Mouse (Mus musculus): ENCODE measurements around the gene Ramac. TPM values are rescaled to one million over a fixed set of nuclear protein-coding genes. Genes with fewer than 3 reads are reported as not detected.
A peak's percentile ranks its signal among the peaks of the same experiment; 100 is the strongest.

Gene Ramac
- 10 to 100 TPM; 31.5 to 35.9 TPM for total RNA-seq (2021)
- long read RNA-seq, experiment 1, transcript Ramac-201 (3 exons, 1,452 nt) = major isoform, 69 of 74 reads
- long read RNA-seq, experiment 1, partial matches to known transcripts = 4 of 74 reads
- long read RNA-seq, experiment 1, other reads (novel, unspliced or antisense) = 1 of 74 reads
- long read RNA-seq, experiment 2, transcript Ramac-201 (3 exons, 1,452 nt) = major isoform, 57 of 60 reads
- long read RNA-seq, experiment 2, partial matches to known transcripts = 0 of 60 reads
- long read RNA-seq, experiment 2, other reads (novel, unspliced or antisense) = 3 of 60 reads

- peak; percentile 76 to 91 for DNase-seq (ENCODE audit: low spot score in 2 of 2)
These were observed at the start of gene Ramac for GRCm38 (mm10) chr7:81762180-81763109. Gene Ramac, plus strand, starts transcription at chr7:81762925.

GRCm38 (mm10) chr7:81718657-81719056 lies 44.1 kb upstream of the Ramac start:
- DNase-seq (ENCODE audit: low spot score in 2 of 2) = no peak

- no peak for DNase-seq (ENCODE audit: low spot score in 2 of 2)
These were observed 43.5 kb upstream of the Ramac start for GRCm38 (mm10) chr7:81719216-81719661.

GRCm38 (mm10) chr7:81721271-81721670 lies 41.5 kb upstream of the Ramac start:
- DNase-seq (ENCODE audit: low spot score in 2 of 2) = no peak

GRCm38 (mm10) chr7:81723851-81724250 lies 38.9 kb upstream of the Ramac start:
- DNase-seq (ENCODE audit: low spot score in 2 of 2) = no peak

GRCm38 (mm10) chr7:81725986-81726727 lies 36.6 kb upstream of the Ramac start:
- no peak for DNase-seq (ENCODE audit: low spot score in 2 of 2)

- DNase-seq (ENCODE audit: low spot score in 2 of 2) = no peak
These were observed 36.1 kb upstream of the Ramac start for GRCm38 (mm10) chr7:81726728-81727005.

- no peak for DNase-seq (ENCODE audit: low spot score in 2 of 2)
These were observed 35.0 kb upstream of the Ramac start for GRCm38 (mm10) chr7:81727716-81728115.

- DNase-seq (ENCODE audit: low spot score in 2 of 2) = no peak
These were observed 32.9 kb upstream of the Ramac start for GRCm38 (mm10) chr7:81729787-81730186.

GRCm38 (mm10) chr7:81731181-81731651 lies 31.5 kb upstream of the Ramac start:
- DNase-seq (ENCODE audit: low spot score in 2 of 2) = no peak

GRCm38 (mm10) chr7:81732183-81733089 lies 30.3 kb upstream of the Ramac start:
- no peak for DNase-seq (ENCODE audit: low spot score in 2 of 2)

GRCm38 (mm10) chr7:81735300-81736048 lies 27.3 kb upstream of the Ramac start:
- no peak for DNase-seq (ENCODE audit: low spot score in 2 of 2)

GRCm38 (mm10) chr7:81738720-81739385 lies 23.9 kb upstream of the Ramac start:
- DNase-seq (ENCODE audit: low spot score in 2 of 2) = no peak

- DNase-seq (ENCODE audit: low spot score in 2 of 2) = no peak
These were observed 22.7 kb upstream of the Ramac start for GRCm38 (mm10) chr7:81740010-81740409.

GRCm38 (mm10) chr7:81744145-81744544 lies 18.6 kb upstream of the Ramac start:
- DNase-seq (ENCODE audit: low spot score in 2 of 2) = no peak

GRCm38 (mm10) chr7:81747956-81748355 lies 14.8 kb upstream of the Ramac start:
- no peak for DNase-seq (ENCODE audit: low spot score in 2 of 2)

GRCm38 (mm10) chr7:81763110-81763845 lies 553 bp downstream of the Ramac start:
- peak in 1 of 2 experiments; percentile 19 for DNase-seq (ENCODE audit: low spot score in 2 of 2)

GRCm38 (mm10) chr7:81772786-81773539 lies 10.2 kb downstream of the Ramac start:
- DNase-seq (ENCODE audit: low spot score in 2 of 2) = no peak
